Mouse (Mus musculus): Measurements from ENCODE around the gene Ppp1r14d. TPM values are rescaled to one million over a fixed set of nuclear protein-coding genes. Genes with fewer than 3 reads are reported as not detected.

The Ppp1r14d gene
- total RNA-seq (2014; fragmentation: Nextera tagmentation) = not detected in 2 replicates
- not detected in 2 replicates for total RNA-seq (2017)
- not detected in 2 replicates for polyA plus RNA-seq (2012)

GRCm38 (mm10) chr2:119229775-119230704, at the start of gene Ppp1r14d:
Ppp1r14d (minus strand) TSS chr2:119229906.
- no peak for DNase-seq (ENCODE audit: low spot score)
- H3K4me1 ChIP-seq (ENCODE audit: insufficient read depth, low read depth, low read length) = peaks cover 2% of the 10 kb centered on the region; the same call in 1 of the 2 replicates
- no peak for ATAC-seq (ENCODE audit: extremely low read depth, insufficient number of reproducible peaks, low FRiP score, poor library complexity, severe bottlenecking)
- no peaks in the 10 kb centered on the region for H3K9me3 ChIP-seq (replicated peaks)
- peaks cover 36% of the 10 kb centered on the region for H3K27me3 ChIP-seq (ENCODE audit: insufficient read depth, low read length)
- TF ChIP-seq CTCF (IDR thresholded peaks at IDR 0.05; ENCODE audit: low read depth, low read length) (no peak), POLR2AphosphoS5 (IDR thresholded peaks at IDR 0.05; ENCODE audit: insufficient replicate concordance, low read depth, low read length) (no peak), GATA1 (IDR thresholded peaks at IDR 0.05; ENCODE audit: borderline replicate concordance, low read length) (no peak), GATA2 (IDR thresholded peaks at IDR 0.05; ENCODE audit: borderline replicate concordance, low read depth, low read length) (no peak), TAL1 (conservative IDR thresholded peaks at IDR 0.05; ENCODE audit: low read depth, low read length) (no peak)
- no peaks in the 10 kb centered on the region for H3K36me3 ChIP-seq (replicated peaks)
- H3K4me3 ChIP-seq (ENCODE audit: low read depth, low read length) = no peak within 1 kb of the TSS

- H3K4me3 ChIP-seq (ENCODE audit: low read depth, low read length) = no peak overlapping the region
- H3K27me3 ChIP-seq (ENCODE audit: insufficient read depth, low read length) = peaks cover 14% of the 10 kb centered on the region
- H3K9me3 ChIP-seq (replicated peaks) = no peaks in the 10 kb centered on the region
- no peak for TF ChIP-seq GATA1 (IDR thresholded peaks at IDR 0.05; ENCODE audit: borderline replicate concordance, low read length)
- TF ChIP-seq POLR2AphosphoS5 (IDR thresholded peaks at IDR 0.05; ENCODE audit: insufficient replicate concordance, low read depth, low read length) = no peak
- TF ChIP-seq GATA2 (IDR thresholded peaks at IDR 0.05; ENCODE audit: borderline replicate concordance, low read depth, low read length) = no peak
- TF ChIP-seq CTCF (IDR thresholded peaks at IDR 0.05; ENCODE audit: low read depth, low read length) = no peak
- TF ChIP-seq TAL1 (conservative IDR thresholded peaks at IDR 0.05; ENCODE audit: low read depth, low read length) = no peak
- H3K36me3 ChIP-seq (replicated peaks) = no peaks in the 10 kb centered on the region
- peaks cover 8% of the 10 kb centered on the region for H3K4me1 ChIP-seq (ENCODE audit: insufficient read depth, low read depth, low read length)
- ATAC-seq (ENCODE audit: extremely low read depth, insufficient number of reproducible peaks, low FRiP score, poor library complexity, severe bottlenecking) (no peak), DNase-seq (ENCODE audit: low spot score) (no peak)
Measured at GRCm38 (mm10) chr2:119277810-119278209, 48.1 kb upstream of the Ppp1r14d start.

GRCm38 (mm10) chr2:119276926-119277325, 47.2 kb upstream of the Ppp1r14d start:
- Histone ChIP-seq H3K4me3 (ENCODE audit: low read depth, low read length) (no peak overlapping the region), H3K4me1 (ENCODE audit: insufficient read depth, low read depth, low read length) (peaks cover 5% of the 10 kb centered on the region), H3K9me3 (replicated peaks) (no peaks in the 10 kb centered on the region)

GRCm38 (mm10) chr2:119274126-119274525, 44.4 kb upstream of the Ppp1r14d start:
- DNase-seq (ENCODE audit: low spot score) (no peak), ATAC-seq (ENCODE audit: extremely low read depth, insufficient number of reproducible peaks, low FRiP score, poor library complexity, severe bottlenecking) (no peak)
- TF ChIP-seq GATA2 (IDR thresholded peaks at IDR 0.05; ENCODE audit: borderline replicate concordance, low read depth, low read length) (no peak), CTCF (IDR thresholded peaks at IDR 0.05; ENCODE audit: low read depth, low read length) (no peak), GATA1 (IDR thresholded peaks at IDR 0.05; ENCODE audit: borderline replicate concordance, low read length) (no peak), TAL1 (conservative IDR thresholded peaks at IDR 0.05; ENCODE audit: low read depth, low read length) (no peak), POLR2AphosphoS5 (IDR thresholded peaks at IDR 0.05; ENCODE audit: insufficient replicate concordance, low read depth, low read length) (no peak)
- H3K4me3 ChIP-seq (ENCODE audit: low read depth, low read length) = no peak overlapping the region
- H3K36me3 ChIP-seq (replicated peaks) = no peaks in the 10 kb centered on the region
- peaks cover 13% of the 10 kb centered on the region for H3K4me1 ChIP-seq (ENCODE audit: insufficient read depth, low read depth, low read length)
- peaks cover 36% of the 10 kb centered on the region for H3K27me3 ChIP-seq (ENCODE audit: insufficient read depth, low read length)
- H3K9me3 ChIP-seq (replicated peaks) = no peaks in the 10 kb centered on the region

More at GRCm38 (mm10) chr2:119276926-119277325, 47.2 kb upstream of the Ppp1r14d start:
- H3K36me3 ChIP-seq (replicated peaks) = no peaks in the 10 kb centered on the region
- no peak for TF ChIP-seq TAL1 (conservative IDR thresholded peaks at IDR 0.05; ENCODE audit: low read depth, low read length)
- TF ChIP-seq GATA1 (IDR thresholded peaks at IDR 0.05; ENCODE audit: borderline replicate concordance, low read length) = no peak
- TF ChIP-seq CTCF (IDR thresholded peaks at IDR 0.05; ENCODE audit: low read depth, low read length) = no peak
- TF ChIP-seq POLR2AphosphoS5 (IDR thresholded peaks at IDR 0.05; ENCODE audit: insufficient replicate concordance, low read depth, low read length) = no peak
- no peak for TF ChIP-seq GATA2 (IDR thresholded peaks at IDR 0.05; ENCODE audit: borderline replicate concordance, low read depth, low read length)
- DNase-seq (ENCODE audit: low spot score) (no peak), ATAC-seq (ENCODE audit: extremely low read depth, insufficient number of reproducible peaks, low FRiP score, poor library complexity, severe bottlenecking) (no peak)
- H3K27me3 ChIP-seq (ENCODE audit: insufficient read depth, low read length) = peaks cover 16% of the 10 kb centered on the region

- DNase-seq (ENCODE audit: low spot score) (no peak), ATAC-seq (ENCODE audit: extremely low read depth, insufficient number of reproducible peaks, low FRiP score, poor library complexity, severe bottlenecking) (0 out of 2 replicates have a peak, but pooled peaks have one; percentile 28)
- peak within 1 kb of the TSS; percentile 62; the same call in 1 of the 2 replicates for H3K4me3 ChIP-seq (ENCODE audit: low read depth, low read length)
- peaks cover 9% of the 10 kb centered on the region for H3K4me1 ChIP-seq (ENCODE audit: insufficient read depth, low read depth, low read length)
- TF ChIP-seq CTCF (IDR thresholded peaks at IDR 0.05; ENCODE audit: low read depth, low read length) (no peak), GATA1 (IDR thresholded peaks at IDR 0.05; ENCODE audit: borderline replicate concordance, low read length) (no peak)
- H3K27me3 ChIP-seq (ENCODE audit: insufficient read depth, low read length) = peaks cover 48% of the 10 kb centered on the region
- H3K36me3 ChIP-seq (replicated peaks) = no peaks in the 10 kb centered on the region
- no peaks in the 10 kb centered on the region for H3K9me3 ChIP-seq (replicated peaks)
Measured at GRCm38 (mm10) chr2:119270643-119271331, 41.1 kb upstream of the Ppp1r14d start, which contains the start of gene Rhov. Rhov (minus strand) TSS chr2:119271272.

- Histone ChIP-seq H3K4me3 (ENCODE audit: low read depth, low read length) (no peak overlapping the region), H3K27me3 (ENCODE audit: insufficient read depth, low read length) (peaks cover 49% of the 10 kb centered on the region), H3K4me1 (ENCODE audit: insufficient read depth, low read depth, low read length) (peaks cover 9% of the 10 kb centered on the region), H3K9me3 (replicated peaks) (no peaks in the 10 kb centered on the region), H3K36me3 (replicated peaks) (no peaks in the 10 kb centered on the region)
- no peak for ATAC-seq (ENCODE audit: extremely low read depth, insufficient number of reproducible peaks, low FRiP score, poor library complexity, severe bottlenecking)
- no peak for DNase-seq (ENCODE audit: low spot score)
- TF ChIP-seq CTCF (IDR thresholded peaks at IDR 0.05; ENCODE audit: low read depth, low read length) (no peak), POLR2AphosphoS5 (IDR thresholded peaks at IDR 0.05; ENCODE audit: insufficient replicate concordance, low read depth, low read length) (no peak)
Measured at GRCm38 (mm10) chr2:119270286-119270642, 40.6 kb upstream of the Ppp1r14d start.

Data from G1E (cell line).